Mouse (Mus musculus) ES-Bruce4 (cell line): ENCODE measurements around the gene Abcg4. TPM values are rescaled to one million over a fixed set of nuclear protein-coding genes. Genes with fewer than 3 reads are reported as not detected.
A peak's percentile ranks its signal among the peaks of the same experiment; 100 is the strongest.

ENCODE experiments used
- H3K27ac ChIP-seq: 2 replicates; pipeline ENCODE4 v1.5.1; 2012; ENCODE audit warnings: low read length, inconsistent platforms; ENCODE audit not compliant: insufficient read depth
- H3K27me3 ChIP-seq: 2 replicates; pipeline ENCODE4 v1.6.1; 2012; ENCODE audit warnings: mild to moderate bottlenecking, low read length, inconsistent platforms; ENCODE audit not compliant: control insufficient read depth, poor library complexity, insufficient read depth, severe bottlenecking
- H3K36me3 ChIP-seq: 2 replicates; pipeline ENCODE4 v1.6.1; 2012; ENCODE audit warnings: inconsistent platforms, mild to moderate bottlenecking, low read length, moderate library complexity; ENCODE audit not compliant: control insufficient read depth, poor library complexity, insufficient read depth, severe bottlenecking
- H3K4me1 ChIP-seq: one replicate; pipeline ENCODE4 v1.8.1; 2011; ENCODE audit warnings: low read length; ENCODE audit not compliant: control insufficient read depth, insufficient read depth
- H3K4me3 ChIP-seq: 2 replicates; pipeline ENCODE4 v1.5.1; 2011; ENCODE audit warnings: low read depth, mild to moderate bottlenecking, low read length
- H3K9ac ChIP-seq: 2 replicates; pipeline ENCODE4 v1.6.1; 2012; ENCODE audit warnings: low read depth, mild to moderate bottlenecking, inconsistent platforms; ENCODE audit not compliant: poor library complexity, severe bottlenecking
- H3K9me3 ChIP-seq: replicated peaks from 2 replicates; pipeline ENCODE4 v1.6.1; 2012; ENCODE audit warnings: mild to moderate bottlenecking, low read length, inconsistent platforms; ENCODE audit not compliant: control insufficient read depth, poor library complexity, insufficient read depth, severe bottlenecking
- CTCF ChIP-seq: IDR thresholded peaks from one replicate; pipeline ENCODE4 v1.8.1; 2011; ENCODE audit warnings: low read depth, low read length
- EP300 ChIP-seq: IDR thresholded peaks from 2 replicates; pipeline ENCODE4 v1.6.1; 2011; ENCODE audit warnings: low read depth, low read length; ENCODE audit not compliant: insufficient read depth
- POLR2A ChIP-seq: IDR thresholded peaks from one replicate; pipeline ENCODE4 v1.8.1; 2011; ENCODE audit warnings: low read length; ENCODE audit not compliant: insufficient read depth
- polyA plus RNA-seq: library from polyadenylated mRNA; stranded (reverse); fragments of >200 nt; gene quantifications from 2 replicates; pipeline ENCODE4 v1.2.4, GENCODE M21; 2011; ENCODE audit warnings: low read depth; ENCODE audit not compliant: missing spikeins, insufficient read depth, insufficient read length

Abcg4 gene
- polyA plus RNA-seq, 1 experiment, result 1.3 TPM

DNA sequence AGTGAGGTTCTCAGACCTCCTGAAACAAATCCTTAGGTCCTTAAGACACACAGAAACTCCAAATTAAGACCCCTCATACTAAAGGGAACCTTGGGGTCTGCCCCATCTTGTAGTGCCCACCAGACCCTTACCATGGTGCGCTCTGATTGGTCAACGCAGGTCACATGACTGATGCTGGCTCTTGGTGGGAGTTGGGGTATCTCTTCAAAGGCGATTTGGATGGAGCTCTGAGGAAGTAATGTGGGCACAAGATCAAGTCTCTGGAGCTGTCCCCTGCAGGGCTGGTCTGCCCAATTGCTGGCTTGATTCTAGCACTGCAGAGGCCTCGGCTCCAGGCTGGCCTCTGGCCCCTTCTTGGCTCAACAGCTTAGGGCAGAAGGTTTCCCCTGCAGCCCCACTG lies 29.0 kb upstream of the Abcg4 start:
- peaks cover 3% of the 10 kb centered on the region; the same call in 1 of the 2 replicates for H3K27me3 ChIP-seq
- no peaks in the 10 kb centered on the region for H3K9me3 ChIP-seq
- H3K27ac ChIP-seq, result no peak overlapping the region
- no peak overlapping the region for H3K4me3 ChIP-seq
- H3K4me1 ChIP-seq, result no peaks in the 10 kb centered on the region
- TF ChIP-seq CTCF, result no peak
- TF ChIP-seq POLR2A, result no peak
- TF ChIP-seq EP300, result no peak
- H3K9ac ChIP-seq, result no peak overlapping the region
- H3K36me3 ChIP-seq, result no peaks in the 10 kb centered on the region

DNA sequence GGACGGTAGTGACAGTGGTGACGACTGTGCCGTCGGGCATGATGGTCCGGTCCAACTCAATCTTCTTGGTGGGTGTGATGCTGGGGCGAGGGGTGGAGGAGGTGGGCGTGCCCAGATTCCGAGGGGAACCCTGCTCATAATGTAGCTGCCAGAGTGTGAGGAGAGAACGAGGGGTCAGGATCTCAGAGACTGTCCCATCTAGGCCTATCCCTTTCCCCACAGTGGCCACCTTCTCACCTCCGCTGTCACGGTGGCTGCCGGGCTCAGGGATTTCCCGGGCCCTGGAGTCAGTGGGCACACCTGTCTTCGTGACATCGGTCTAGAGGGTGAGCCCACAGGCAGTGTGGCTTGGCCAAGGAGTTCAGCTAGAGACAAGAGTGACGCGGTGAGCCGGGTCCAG lies 26.5 kb upstream of the Abcg4 start:
- Histone ChIP-seq H3K27me3 (peaks cover 3% of the 10 kb centered on the region; the same call in 1 of the 2 replicates), H3K4me1 (no peaks in the 10 kb centered on the region), H3K27ac (no peak overlapping the region), H3K4me3 (no peak overlapping the region), H3K9me3 (no peaks in the 10 kb centered on the region), H3K36me3 (no peaks in the 10 kb centered on the region), H3K9ac (no peak overlapping the region)
- TF ChIP-seq EP300 (no peak), POLR2A (no peak), CTCF (no peak)

GRCm38 (mm10) chr9:44314257-44314547 lies 25.8 kb upstream of the Abcg4 start:
- Histone ChIP-seq H3K9me3 (no peaks in the 10 kb centered on the region), H3K4me1 (no peaks in the 10 kb centered on the region), H3K27ac (no peak overlapping the region), H3K36me3 (no peaks in the 10 kb centered on the region), H3K9ac (no peak overlapping the region), H3K4me3 (no peak overlapping the region), H3K27me3 (peaks cover 3% of the 10 kb centered on the region; the same call in 1 of the 2 replicates)
- TF ChIP-seq POLR2A, result no peak
- no peak for TF ChIP-seq CTCF
- no peak for TF ChIP-seq EP300

DNA sequence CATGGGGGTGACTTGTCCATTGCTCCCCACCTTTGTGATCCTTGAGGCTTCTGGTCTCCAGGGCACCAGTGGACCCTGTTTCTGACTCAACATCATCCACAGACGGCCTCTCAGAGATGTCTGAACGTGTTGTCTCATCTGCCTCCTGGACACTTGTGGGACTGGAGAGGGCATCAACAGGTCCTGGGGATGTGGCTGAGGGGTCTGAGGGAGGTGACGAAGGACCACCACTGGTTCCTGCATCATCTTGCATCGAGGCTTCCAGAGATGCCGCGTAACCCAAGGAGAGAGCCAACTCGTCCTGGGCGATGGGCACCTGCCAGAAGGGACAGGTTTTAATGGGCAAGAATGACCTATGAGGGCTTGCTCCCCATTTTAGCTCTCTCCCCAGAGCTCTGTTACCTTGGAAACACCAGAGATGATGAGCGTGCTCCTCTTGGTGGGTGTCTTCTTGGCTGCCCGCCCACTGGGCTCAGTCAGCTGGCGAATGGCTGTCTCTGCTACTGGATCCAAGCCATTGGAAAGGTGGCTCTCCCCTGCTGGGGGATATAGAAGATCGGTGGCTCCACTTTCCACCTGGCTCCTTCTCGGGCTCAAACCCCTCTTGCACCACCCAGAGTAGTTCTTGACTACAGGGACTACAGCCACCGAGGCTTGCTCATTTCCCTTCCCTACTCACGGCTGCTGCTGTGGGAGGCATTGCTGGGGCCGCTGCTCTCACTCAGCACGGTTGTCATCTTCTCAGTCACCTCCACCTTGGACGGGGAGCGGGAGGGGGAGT lies 25.3 kb upstream of the Abcg4 start:
- no peak overlapping the region for H3K9ac ChIP-seq
- no peaks in the 10 kb centered on the region for H3K36me3 ChIP-seq
- peaks cover 3% of the 10 kb centered on the region; the same call in 1 of the 2 replicates for H3K27me3 ChIP-seq
- no peaks in the 10 kb centered on the region for H3K9me3 ChIP-seq
- TF ChIP-seq EP300 (no peak), POLR2A (no peak)
- no peak overlapping the region for H3K4me3 ChIP-seq
- no peaks in the 10 kb centered on the region for H3K4me1 ChIP-seq
- H3K27ac ChIP-seq, result no peak overlapping the region

DNA sequence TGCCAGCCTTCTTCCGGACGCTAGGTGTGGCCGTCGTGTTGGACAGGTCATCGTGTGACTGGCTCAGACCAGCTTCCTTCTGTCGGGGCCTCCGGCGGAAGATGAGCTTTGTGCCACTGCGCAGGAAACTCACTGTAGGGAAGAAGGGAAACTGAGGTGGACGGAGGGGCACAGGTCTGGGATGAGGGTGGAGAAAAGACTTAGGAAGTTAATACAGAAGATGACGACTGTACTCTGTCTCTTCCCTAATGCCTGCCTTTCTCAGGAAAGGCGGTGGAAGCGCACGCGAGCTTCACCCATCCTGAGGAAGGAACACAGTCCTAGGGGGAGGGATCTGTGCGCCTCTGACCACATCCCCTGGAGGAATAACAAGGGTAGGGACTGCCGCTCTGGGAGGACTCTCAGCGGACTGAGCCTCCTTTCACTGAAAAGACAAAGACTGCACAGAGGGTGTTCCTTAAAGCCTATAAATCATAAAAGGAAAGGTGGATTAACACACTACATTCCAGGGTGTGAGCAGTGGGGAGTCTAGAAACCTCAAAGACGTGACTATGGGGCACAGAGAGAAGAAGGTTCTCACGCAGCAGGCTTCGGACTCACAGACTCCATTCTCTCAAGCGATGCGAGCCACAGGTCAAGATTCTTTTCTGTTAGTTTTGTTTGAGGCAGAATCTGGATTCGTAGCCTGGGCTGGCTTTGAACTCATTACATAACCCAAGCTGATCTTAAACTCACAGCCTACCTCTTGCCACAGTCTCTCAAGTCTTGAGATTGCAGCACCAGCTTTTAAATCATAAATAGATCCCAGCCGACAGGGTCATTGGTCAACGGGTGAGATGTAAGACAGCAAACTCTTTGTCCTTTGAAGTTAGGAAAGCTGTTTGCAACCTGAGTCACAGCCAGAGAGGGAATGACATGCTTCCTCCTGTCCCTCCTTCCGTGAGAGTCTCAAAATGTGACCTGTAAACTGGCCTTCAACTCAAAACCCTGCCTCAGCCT lies 23.0 kb upstream of the Abcg4 start:
- Histone ChIP-seq H3K27ac (no peak overlapping the region), H3K27me3 (peaks cover 3% of the 10 kb centered on the region; the same call in 1 of the 2 replicates), H3K4me3 (peak overlapping the region; percentile 0; the same call in 1 of the 2 replicates), H3K9ac (0 out of 2 replicates have a peak overlapping the region, but pooled peaks have one; percentile 33), H3K4me1 (no peaks in the 10 kb centered on the region), H3K9me3 (no peaks in the 10 kb centered on the region), H3K36me3 (no peaks in the 10 kb centered on the region)
- TF ChIP-seq EP300, result 0 out of 2 replicates have a peak, but pooled peaks have one; percentile 9
- TF ChIP-seq CTCF, result no peak
- no peak for TF ChIP-seq POLR2A
